Mouse (Mus musculus): Measurements from ENCODE around the gene Sept10.

DNA sequence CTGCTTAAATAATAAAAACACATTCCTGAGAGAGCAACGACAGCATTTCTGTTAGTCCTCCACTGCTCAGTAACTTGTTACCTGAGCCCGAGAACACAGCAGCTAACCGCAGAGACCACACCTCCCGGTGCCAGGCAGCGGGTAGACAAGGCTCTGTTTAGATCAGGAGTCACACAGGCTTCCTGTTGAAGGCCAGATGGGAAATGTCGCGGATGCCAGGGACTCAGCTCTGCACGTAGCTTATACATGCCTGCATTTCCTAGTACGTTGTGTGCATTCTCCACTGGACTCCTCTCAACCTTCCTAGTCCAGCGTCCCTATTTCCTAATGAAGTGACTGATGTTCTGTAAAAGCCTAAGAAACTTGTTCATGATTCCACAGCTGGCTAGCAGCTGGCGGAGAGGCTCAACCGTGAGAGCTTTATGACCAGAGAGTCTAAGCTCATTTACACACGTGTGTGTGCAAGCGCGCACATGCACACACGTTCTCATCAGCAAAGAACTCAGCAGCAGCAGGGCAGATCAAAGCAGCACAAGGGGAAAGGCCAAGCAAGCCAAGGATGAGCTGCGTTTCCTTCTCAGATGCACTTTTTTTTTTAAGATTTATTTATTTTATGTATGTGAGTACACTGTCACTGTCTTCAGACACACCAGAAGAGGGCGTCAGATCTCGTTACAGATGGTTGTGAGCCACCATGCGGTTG lies 89.6 kb downstream of the Sept10 start:
- TF ChIP-seq CTCF (IDR thresholded peaks at IDR 0.05; ENCODE audit: low read depth) (no peak), EP300 (IDR thresholded peaks at IDR 0.05; ENCODE audit: low read depth) (no peak)

Data from liver, postnatal 0 days (tissue).